Mouse (Mus musculus): Measurements from ENCODE around the gene Enkd1.
A peak's percentile ranks its signal among the peaks of the same experiment; 100 is the strongest.

DNA sequence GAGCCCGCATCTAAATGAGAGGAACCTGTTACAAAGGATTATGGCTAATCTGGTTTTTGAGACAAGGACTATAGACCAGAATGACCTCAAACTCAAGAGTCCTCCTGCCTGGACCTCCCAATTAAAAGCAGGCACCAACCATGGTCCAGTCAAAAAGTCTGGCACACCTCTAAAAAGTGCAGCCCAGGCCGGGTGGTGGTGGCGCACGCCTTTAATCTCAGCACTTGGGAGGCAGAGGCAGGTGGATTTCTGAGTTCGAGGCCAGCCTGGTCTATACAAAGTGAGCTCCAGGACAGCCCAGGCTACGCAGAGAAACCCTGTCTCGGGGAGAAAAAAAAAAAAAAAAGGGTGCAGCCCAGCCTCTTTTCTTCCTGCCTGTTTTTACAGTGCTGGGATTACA lies 22.7 kb downstream of the Enkd1 start:
- 0 out of 2 replicates have a peak, but pooled peaks have one; percentile 9 for TF ChIP-seq ZNF384 (IDR thresholded peaks at IDR 0.05; ENCODE audit: low read depth, low read length)
- TF ChIP-seq HCFC1 (IDR thresholded peaks at IDR 0.05; ENCODE audit: borderline replicate concordance, insufficient read depth, low read length), result no peak
- TF ChIP-seq CHD2 (IDR thresholded peaks at IDR 0.05; ENCODE audit: low read depth, low read length), result no peak
- no peak for TF ChIP-seq ZC3H11A (IDR thresholded peaks at IDR 0.05; ENCODE audit: borderline replicate concordance, low read depth, low read length)
- no peak for TF ChIP-seq MAFK (IDR thresholded peaks at IDR 0.05; ENCODE audit: insufficient read depth, low read depth, low read length)
